Mouse (Mus musculus): Measurements from ENCODE around the gene M6pr. TPM values are rescaled to one million over a fixed set of nuclear protein-coding genes. Genes with fewer than 3 reads are reported as not detected.

Gene M6pr
- 288 TPM for polyA plus RNA-seq (2017; shearing (Covaris generic))

GRCm38 (mm10) chr6:122308505-122309393 is at the start of gene M6pr:
TSS of gene M6pr (plus strand) at chr6:122308720.

DNA sequence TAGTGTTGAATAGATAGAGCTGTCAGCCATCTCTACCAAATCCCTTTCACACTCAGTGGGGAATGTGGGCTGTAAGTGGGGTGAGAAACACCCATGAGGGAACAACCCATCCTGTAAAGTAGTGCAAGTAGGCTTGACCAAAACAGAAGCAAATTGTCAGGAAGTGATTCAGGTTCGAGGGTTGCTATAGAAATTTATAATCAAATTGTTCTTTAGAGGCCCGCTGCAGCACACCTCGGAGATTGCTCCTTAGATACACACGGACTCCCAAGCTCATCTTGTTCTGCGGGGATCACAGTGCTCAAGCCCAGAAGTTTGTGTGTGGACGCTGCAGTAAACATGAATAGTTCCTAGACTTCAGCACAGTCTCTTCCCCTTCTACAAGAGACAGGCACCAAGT is 25.7 kb upstream of the M6pr start, which contains the start of gene Klrg1:
Gene Klrg1, minus strand, starts transcription at position 101 of the 400 bp plus-strand sequence.

DNA sequence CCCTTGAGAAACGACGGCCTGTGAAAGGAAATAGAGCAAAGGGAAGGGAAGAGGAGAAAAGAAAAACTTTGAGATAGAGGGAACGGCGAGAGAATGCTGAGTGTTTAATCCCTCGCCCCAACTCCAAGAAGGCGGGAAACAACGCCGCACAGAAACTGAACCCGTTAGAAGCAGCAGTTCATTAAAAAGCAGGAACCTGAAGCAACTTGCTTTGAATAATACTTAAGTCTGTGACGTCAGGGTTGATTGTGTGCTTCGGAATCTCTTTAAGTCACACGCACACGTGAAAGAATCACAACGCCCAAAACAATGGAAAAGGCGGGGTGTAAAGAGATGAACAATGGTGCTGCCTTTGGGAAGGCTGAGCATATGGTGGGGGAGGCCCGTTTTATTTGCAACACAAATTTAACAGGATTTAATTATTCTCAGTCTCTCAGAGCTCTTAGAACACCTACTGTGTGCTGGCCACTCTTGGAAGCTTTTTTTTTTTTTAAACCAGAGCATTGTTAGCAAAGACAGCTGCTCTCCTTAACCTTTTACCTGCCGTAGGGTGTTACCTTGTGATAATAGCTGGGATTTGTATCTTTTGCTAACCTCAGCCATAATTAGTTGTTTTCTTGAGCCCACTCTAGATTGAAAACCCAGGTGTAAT is 32.0 kb downstream of the M6pr start, which contains the start of gene Phc1:
Gene Phc1, minus strand, starts transcription at position 213 of the 652 bp plus-strand sequence.

Other genes starting within 250 kb of the M6pr start
- gene Klrg1, start 25.8 kb upstream of the M6pr start, polyA plus RNA-seq (2017; shearing (Covaris generic)), result 83.0 TPM
- 6.5 TPM for gene Phc1, start 31.8 kb downstream of the M6pr start, polyA plus RNA-seq (2017; shearing (Covaris generic))
- not detected for gene Rimklb, start 190.0 kb downstream of the M6pr start, polyA plus RNA-seq (2017; shearing (Covaris generic))
- not detected for gene Mfap5, start 197.1 kb downstream of the M6pr start, polyA plus RNA-seq (2017; shearing (Covaris generic))
- 0.42 TPM for gene Aicda, start 245.1 kb downstream of the M6pr start, polyA plus RNA-seq (2017; shearing (Covaris generic))